Mouse (Mus musculus) cerebellum, adult 2 months (tissue): ENCODE measurements around the gene Casp8. TPM values are rescaled to one million over a fixed set of nuclear protein-coding genes. Genes with fewer than 3 reads are reported as not detected.
"Not testable (repeated sequence)": the region's sequence is repeated elsewhere in the genome, so short reads cannot be mapped to it uniquely, and the experiment has no call there.

Experiments used
- DNase-seq, 2 experiments: peaks; one replicate each; pipeline ENCODE4 v3.0.0; 2021
- H3K27ac ChIP-seq: fragments of 200-500 bp; 2 replicates; pipeline ENCODE4 v1.5.1; 2012; ENCODE audit warnings: low read length, control low read depth, inconsistent platforms; ENCODE audit not compliant: insufficient read depth
- H3K27me3 ChIP-seq: fragments of 200-500 bp; 2 replicates; pipeline ENCODE4 v1.6.1; 2012; ENCODE audit warnings: inconsistent platforms, mild to moderate bottlenecking, low read length, moderate library complexity; ENCODE audit not compliant: control insufficient read depth, insufficient read depth
- H3K4me1 ChIP-seq: fragments of 200-500 bp; 2 replicates; pipeline ENCODE4 v1.6.1; 2011; ENCODE audit warnings: low read length; ENCODE audit not compliant: control insufficient read depth, insufficient read depth
- H3K4me3 ChIP-seq: fragments of 200-500 bp; replicated peaks from 2 replicates; pipeline ENCODE3; 2011; ENCODE audit warnings: mild to moderate bottlenecking, low read depth, low read length, control low read depth; ENCODE audit not compliant: insufficient read depth
- CTCF ChIP-seq: fragments of 200-500 bp; IDR thresholded peaks from 2 replicates; pipeline ENCODE4 v1.5.1; 2011; ENCODE audit warnings: low read depth, mild to moderate bottlenecking, control low read depth, low read length, moderate library complexity, borderline replicate concordance; ENCODE audit not compliant: insufficient read depth
- POLR2A ChIP-seq: fragments of 200-500 bp; IDR thresholded peaks from 2 replicates; pipeline ENCODE4 v1.6.1; 2011; ENCODE audit warnings: low read length, control low read depth, borderline replicate concordance; ENCODE audit not compliant: insufficient read depth
- WGBS: fragments of 180-500 bp; shearing (Covaris S2); methylation state at CpG from one replicate; pipeline ENCODE4 v1.1.7; 2018; 5-methylcytosine and 5-hydroxymethylcytosine counted together
- polyA plus RNA-seq: library from polyadenylated mRNA; depleted of rRNA; stranded (reverse); fragments of >200 nt; gene quantifications from 2 replicates; pipeline ENCODE4 v1.2.3, GENCODE M21; 2012

The Casp8 gene
- polyA plus RNA-seq, 1 experiment, result 1.6 TPM

GRCm38 (mm10) chr1:58802322-58803273 is 7.4 kb downstream of the Casp8 start:
- no peak for DNase-seq
- H3K4me3 ChIP-seq, result no peak overlapping the region
- TF ChIP-seq CTCF (no peak), POLR2A (no peak)
- H3K4me1 ChIP-seq, result no peaks in the 10 kb centered on the region
- WGBS, result 76% methylated on average over 18 of the region's 18 CpGs
- no peak overlapping the region for H3K27ac ChIP-seq
- H3K27me3 ChIP-seq, result no peaks in the 10 kb centered on the region

- no peak overlapping the region for H3K4me3 ChIP-seq
- TF ChIP-seq CTCF, result no peak
- TF ChIP-seq POLR2A, result no peak
- no peaks in the 10 kb centered on the region for H3K27me3 ChIP-seq
- DNase-seq, result no peak
- 89% methylated on average over 6 of the region's 6 CpGs for WGBS
- no peak overlapping the region for H3K27ac ChIP-seq
- H3K4me1 ChIP-seq, result no peaks in the 10 kb centered on the region
Observed at GRCm38 (mm10) chr1:58803531-58803930, 8.4 kb downstream of the Casp8 start.

DNA sequence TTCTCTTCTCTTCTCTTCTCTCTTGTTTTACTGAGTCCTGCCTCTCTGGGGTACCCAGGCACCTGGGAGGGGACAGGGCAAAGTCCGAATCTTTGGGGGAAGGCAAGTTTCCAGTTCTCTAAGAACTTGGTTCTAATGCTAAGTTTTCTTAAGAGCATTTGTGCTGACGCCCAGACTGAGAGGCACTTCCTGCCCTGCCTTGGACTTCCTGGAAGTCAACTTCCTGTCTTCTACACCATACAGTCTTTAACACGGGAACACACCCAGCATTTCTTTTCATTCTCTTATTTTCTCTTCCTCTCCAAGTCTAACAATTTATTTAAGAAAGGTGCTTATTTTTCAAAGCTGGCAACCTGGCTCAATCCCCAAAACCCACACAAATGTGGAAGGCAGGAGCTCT is 11.5 kb downstream of the Casp8 start:
- H3K27me3 ChIP-seq, result no peaks in the 10 kb centered on the region
- TF ChIP-seq CTCF (no peak), POLR2A (no peak)
- no peaks in the 10 kb centered on the region for H3K4me1 ChIP-seq
- no peak overlapping the region for H3K4me3 ChIP-seq
- no peak for DNase-seq
- H3K27ac ChIP-seq, result no peak overlapping the region
- 69% methylated on average over 3 of the region's 3 CpGs for WGBS

DNA sequence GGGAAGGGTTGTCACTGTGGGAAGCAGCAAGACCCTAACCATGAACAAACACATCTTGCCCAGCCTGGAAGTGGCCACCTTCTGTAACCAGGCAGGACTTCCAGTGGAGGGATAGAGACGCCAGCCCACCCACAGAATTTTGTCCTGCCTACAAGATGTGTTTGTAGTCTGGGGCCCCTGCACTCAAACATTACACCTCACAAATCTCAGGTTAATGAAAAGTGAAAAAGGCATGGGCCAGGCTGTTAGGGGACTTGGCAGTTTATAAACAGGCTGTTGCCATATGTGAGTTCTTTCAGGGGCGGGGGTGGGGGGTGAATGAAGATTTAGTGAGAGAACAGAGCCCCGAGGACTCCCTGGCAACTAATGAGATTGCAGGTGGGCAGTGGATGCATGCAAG is 31.1 kb downstream of the Casp8 start:
- Histone ChIP-seq H3K4me3 (no peak overlapping the region), H3K4me1 (no peaks in the 10 kb centered on the region), H3K27ac (no peak overlapping the region), H3K27me3 (no peaks in the 10 kb centered on the region)
- TF ChIP-seq CTCF (no peak), POLR2A (no peak)
- 75% methylated on average over 3 of the region's 3 CpGs for WGBS
- no peak for DNase-seq

DNA sequence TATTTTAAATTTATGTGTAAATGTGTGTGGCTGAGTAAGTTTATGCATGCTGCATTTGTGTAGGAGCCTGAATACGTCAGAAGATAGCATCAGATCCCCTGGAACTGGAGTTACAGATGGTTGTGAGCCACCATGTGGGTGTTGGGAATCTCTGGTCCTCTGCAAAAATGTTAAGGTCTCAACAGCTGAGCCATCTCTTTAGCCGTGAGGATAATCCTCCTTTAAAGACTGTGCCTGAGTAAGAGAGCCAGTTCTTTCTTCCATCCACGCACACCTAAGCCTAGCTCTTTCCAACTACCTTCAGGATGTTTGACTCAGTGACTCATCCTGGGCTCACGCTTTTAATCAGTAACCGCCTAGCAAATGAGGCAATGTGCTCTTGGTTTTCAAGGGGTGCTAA is 35.6 kb downstream of the Casp8 start:
- no peak for TF ChIP-seq POLR2A
- no peak for TF ChIP-seq CTCF
- Histone ChIP-seq H3K4me1 (no peaks in the 10 kb centered on the region), H3K27ac (no peak overlapping the region), H3K4me3 (no peak overlapping the region), H3K27me3 (no peaks in the 10 kb centered on the region)
- 91% methylated on average over 5 of the region's 5 CpGs for WGBS
- DNase-seq, result no peak

- Histone ChIP-seq H3K4me1 (no peaks in the 10 kb centered on the region), H3K4me3 (no peak overlapping the region), H3K27me3 (no peaks in the 10 kb centered on the region), H3K27ac (no peak overlapping the region)
- DNase-seq, result no peak
- WGBS, result 74% methylated on average over 2 of the region's 2 CpGs
- no peak for TF ChIP-seq CTCF
- TF ChIP-seq POLR2A, result no peak
Observed at GRCm38 (mm10) chr1:58832198-58832597, 37.0 kb downstream of the Casp8 start.

DNA sequence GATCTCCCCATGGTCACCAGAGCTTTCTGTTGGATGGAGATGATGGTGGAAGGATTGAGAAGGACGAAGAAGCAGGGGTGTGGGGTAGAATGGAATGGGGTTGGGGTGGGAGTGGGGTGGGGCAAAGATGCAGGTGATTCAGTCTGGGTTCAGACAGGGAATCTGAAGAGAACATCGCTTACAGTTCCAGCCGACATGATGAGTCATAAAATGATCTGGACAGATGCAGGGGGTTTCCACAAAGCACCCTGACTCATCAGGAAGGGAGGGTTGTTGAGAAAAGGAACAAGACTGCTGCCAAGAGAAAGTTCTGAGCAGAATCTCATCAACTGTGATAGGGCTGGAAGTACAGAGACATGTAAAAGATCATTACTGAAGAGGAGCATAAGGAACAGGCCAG is 61.6 kb downstream of the Casp8 start:
- DNase-seq, H3K27ac ChIP-seq, H3K4me3 ChIP-seq, H3K4me1 ChIP-seq, H3K27me3 ChIP-seq: not testable (repeated sequence)
- 78% methylated on average over 3 of the region's 3 CpGs for WGBS

- not testable (repeated sequence) for H3K4me3 ChIP-seq, DNase-seq, H3K27me3 ChIP-seq, H3K27ac ChIP-seq, H3K4me1 ChIP-seq
- WGBS, result 22% methylated on average over 4 of the region's 4 CpGs
Observed at GRCm38 (mm10) chr1:58859131-58859530, 64.0 kb downstream of the Casp8 start.

DNA sequence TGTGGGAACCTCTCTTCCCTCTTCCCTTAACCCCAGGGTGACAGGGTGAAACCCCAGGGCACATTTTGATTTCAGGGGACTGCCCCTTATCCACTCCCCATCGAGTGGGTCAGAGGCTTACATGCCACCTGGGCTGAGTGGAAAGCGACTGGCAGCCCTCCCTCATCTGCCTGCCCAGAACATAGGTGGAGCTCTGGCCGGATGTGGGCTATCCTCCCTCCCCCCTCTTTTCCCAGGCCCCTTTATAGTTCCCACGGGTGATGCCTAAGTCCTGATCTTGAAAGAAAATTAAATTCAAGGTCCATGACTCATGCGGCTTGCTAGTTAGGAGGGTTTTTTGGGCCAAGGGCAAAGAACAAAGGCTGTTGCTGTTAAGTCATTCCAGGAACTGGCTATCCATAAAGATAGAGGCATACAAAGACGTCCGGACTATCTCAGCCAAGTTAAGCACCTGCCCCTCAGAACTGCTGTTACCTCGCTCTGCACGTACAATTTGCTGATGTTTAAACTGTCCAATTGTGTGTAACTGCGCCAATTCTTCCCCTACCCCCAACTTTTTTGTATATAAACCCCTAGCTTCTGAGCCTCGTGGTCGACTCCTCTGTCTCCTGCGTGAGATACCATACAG is 64.7 kb downstream of the Casp8 start:
- H3K27me3 ChIP-seq, H3K4me3 ChIP-seq, H3K4me1 ChIP-seq, DNase-seq, H3K27ac ChIP-seq: not testable (repeated sequence)
- 67% methylated on average over 13 of the region's 13 CpGs for WGBS

GRCm38 (mm10) chr1:58860586-58860985 is 65.4 kb downstream of the Casp8 start:
- not testable (repeated sequence) for H3K4me1 ChIP-seq, H3K27ac ChIP-seq, DNase-seq, H3K4me3 ChIP-seq, H3K27me3 ChIP-seq
- 86% methylated on average over 3 of the region's 3 CpGs for WGBS

- not testable (repeated sequence) for H3K27me3 ChIP-seq, H3K4me1 ChIP-seq, H3K4me3 ChIP-seq, DNase-seq, H3K27ac ChIP-seq
- 44% methylated on average over 4 of the region's 4 CpGs for WGBS
Observed at GRCm38 (mm10) chr1:58876500-58876899, 81.3 kb downstream of the Casp8 start.
